Mouse (Mus musculus) layer of hippocampus, adult 18-20 months (tissue): ENCODE data around the gene Kif21a. TPM values are rescaled to one million over a fixed set of nuclear protein-coding genes. Genes with fewer than 3 reads are reported as not detected.

ENCODE experiments used
- DNase-seq, 2 experiments: peaks; one replicate each; pipeline ENCODE4 v3.0.0; 2022; ENCODE audit warnings: low spot score in 2 of 2
- long read RNA-seq: library from polyadenylated mRNA; stranded (forward); transcript quantifications from one replicate; pipeline ENCODE4 v2.0.0, GENCODE M21; 2021
- total RNA-seq, 2 experiments: library from RNA; stranded (reverse); gene quantifications; 2 replicates each; pipeline ENCODE4 v1.2.3; 2021

Kif21a gene
- total RNA-seq, result 100 to 1,000 TPM; 131 to 133 TPM
- long read RNA-seq, full-length matches to known transcripts, result 5 of 43 reads
- long read RNA-seq, partial matches to known transcripts, result 6 of 43 reads
- long read RNA-seq, other reads (novel, unspliced or antisense), result 32 of 43 reads

- peak; percentile 70 to 79 for DNase-seq
Observed at GRCm38 (mm10) chr15:91049496-91050441, at the start of gene Kif21a. Kif21a (minus strand) TSS chr15:91049948.

DNA sequence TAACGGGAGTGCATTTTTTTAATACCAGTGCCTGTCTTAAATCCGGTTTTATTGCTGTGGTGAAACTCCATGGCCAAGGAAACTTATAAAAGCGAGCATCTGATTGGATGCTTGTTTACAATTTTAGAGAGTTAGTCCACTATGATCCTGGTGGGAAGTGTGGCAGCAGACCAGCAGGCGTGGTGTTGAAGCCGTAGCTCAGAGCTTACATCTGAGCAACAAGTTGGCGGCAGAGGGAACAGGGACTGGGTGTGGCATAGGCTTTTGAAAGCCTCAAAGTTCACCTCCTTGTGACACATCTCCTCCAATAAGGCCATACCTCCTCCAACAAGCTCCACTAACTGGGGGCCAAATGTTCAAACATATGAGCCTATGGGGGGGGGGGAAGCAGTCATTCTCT is 46.9 kb upstream of the Kif21a start:
- no peak for DNase-seq

DNA sequence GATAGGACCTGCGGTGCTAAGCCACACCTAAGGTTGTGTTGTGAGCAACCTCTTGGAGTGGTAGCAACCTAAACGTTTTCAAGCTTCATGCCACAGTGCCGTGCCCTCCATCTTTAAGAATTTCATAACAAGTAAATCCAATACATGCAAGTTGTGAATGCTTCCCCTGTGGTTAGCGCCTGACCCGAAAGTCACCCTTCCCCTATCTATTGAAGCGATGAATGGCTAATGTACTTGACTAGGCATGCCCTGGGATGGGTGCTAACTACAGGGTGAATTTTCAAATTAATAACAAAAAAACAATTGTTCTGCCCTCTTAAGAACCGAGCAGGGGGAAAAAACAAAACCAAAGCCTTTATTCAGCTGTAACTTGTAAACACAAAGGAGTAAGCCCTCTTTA is 39.7 kb upstream of the Kif21a start:
- no peak for DNase-seq

- no peak for DNase-seq
Observed at GRCm38 (mm10) chr15:91088071-91088470, 38.3 kb upstream of the Kif21a start.

- DNase-seq, result no peak
Observed at GRCm38 (mm10) chr15:91077457-91078410, 28.0 kb upstream of the Kif21a start.

DNA sequence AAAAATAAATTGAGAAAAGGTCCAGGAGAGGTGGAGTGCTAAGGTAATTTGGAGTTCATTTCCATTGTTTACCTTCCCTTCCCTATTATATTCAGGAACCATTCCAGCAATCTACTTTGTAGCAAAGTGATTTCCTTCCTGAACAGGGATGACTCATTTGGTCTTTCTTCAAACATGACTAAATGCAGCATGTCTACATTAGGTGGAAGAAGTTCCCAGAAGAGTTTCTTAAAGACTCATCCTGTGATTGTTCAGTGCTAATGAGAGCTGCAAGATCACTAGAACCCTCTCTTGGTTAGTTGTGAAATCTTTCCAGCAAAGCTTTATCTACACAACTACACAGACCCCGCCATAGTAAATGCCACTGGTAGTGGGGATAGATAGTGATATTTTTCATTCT is 22.7 kb upstream of the Kif21a start:
- no peak for DNase-seq

DNA sequence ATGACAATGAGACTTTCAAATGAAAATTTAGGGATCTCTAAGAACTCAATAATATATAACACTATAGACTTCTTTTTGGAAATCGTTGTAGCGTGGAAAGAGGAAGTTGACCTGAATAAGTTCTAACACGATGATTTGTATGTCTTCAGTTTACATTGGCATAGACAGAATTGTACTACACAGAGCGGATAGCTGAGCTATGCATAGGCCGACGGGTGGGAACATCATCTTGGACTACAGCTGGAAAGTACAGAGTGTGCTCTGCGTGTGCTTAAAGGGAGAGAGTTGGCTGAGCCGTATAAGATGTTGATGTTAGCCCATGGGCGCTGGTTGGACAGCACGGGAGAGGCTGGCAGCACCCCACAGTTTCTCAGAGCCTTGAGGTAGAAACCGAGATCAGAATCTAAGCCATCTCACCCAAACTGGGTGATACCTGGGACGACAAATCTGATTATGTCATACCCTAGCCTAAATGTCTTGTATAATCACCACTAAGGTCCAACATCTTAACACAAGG is 14.6 kb upstream of the Kif21a start:
- DNase-seq, result no peak

DNA sequence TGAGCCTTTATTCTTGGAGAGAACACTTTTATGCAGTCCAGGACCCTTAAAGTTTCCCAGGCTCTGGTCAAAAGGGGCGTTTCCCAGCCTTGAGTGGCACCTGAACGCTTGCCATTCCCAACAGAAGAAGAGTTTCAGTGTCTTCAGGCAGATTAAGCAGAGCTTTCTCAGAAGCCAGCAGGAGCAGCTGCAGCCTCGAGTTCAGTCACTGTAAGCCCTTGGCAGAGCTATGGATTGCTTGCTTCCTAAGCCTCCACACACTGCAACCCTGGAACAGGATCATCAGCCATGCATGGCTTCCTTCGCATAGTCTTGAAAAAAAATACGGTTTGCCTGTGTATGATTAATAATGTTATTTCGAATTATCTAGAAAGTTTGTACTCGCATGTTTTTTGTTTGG is 14.1 kb upstream of the Kif21a start:
- no peak for DNase-seq

DNA sequence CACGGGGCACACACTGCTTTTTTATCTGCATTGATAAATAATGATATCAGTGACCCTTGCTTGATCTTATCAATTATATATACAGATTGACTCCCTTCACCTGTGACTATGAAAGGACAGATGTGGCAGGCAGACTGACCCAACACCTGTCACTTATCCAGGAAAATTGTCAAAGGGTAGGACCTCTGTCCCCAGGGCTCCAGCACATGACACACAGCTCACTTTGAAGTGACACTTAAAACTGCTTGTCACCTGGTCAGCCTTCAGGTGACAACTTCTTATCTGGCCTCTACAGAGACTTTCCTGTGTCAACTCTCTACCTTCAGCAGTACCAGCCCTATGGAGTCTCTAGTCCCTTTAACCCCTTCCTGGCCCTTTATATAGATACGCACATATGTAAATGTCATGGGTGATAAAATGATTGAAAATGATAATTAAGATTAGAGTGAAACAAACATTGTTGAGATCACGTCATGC is 7.2 kb upstream of the Kif21a start:
- DNase-seq, result no peak

GRCm38 (mm10) chr15:91056176-91056865 is 6.6 kb upstream of the Kif21a start:
- peak in 1 of 2 experiments; percentile 43 for DNase-seq

DNA sequence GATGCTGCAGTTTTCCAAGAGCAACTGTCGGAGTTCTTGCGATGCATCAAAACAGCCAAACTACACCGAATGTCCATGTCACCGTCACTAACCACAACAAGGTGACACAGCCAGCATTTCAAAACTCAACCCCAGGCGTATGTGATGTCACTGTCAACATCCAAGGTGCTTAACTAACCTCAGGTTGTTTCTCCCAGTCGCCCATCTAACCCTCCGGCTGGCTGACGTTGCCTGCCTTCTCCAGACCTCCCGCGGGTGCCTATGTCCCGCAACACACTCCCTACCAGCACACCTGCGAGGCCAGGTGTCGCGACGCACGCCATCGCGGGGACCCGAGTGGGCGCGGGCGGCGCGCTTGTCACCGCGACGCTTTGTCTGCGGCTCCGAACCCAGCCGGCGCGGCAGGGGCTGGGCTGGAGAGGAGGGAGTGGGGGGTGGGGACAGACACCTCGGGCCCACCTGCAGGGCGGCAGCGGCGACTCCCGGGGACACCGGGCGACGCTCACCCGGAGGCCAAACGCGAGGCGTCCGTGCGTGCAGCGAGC is 725 bp downstream of the Kif21a start:
- peak; percentile 17 to 25 for DNase-seq

DNA sequence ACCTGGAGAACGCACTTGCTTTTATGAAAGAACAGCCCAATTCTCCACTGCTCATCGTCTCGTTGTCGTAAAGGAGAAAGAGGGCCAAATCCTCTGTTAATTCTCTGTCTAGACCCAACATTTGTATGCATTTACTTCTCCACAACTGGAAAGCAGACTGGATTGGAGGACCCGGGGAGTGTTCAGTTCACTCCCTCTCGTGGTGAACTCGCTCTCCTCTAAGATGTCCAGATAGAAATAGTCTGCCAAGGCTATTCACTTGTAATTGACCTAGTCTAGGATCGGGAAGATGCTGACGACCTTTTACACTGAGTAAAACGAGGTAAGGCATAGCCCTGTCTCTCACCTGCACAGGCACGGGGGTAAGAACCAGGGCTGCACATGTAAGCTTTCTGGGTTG is 2.1 kb downstream of the Kif21a start:
- peak in 1 of 2 experiments; percentile 25 for DNase-seq

DNA sequence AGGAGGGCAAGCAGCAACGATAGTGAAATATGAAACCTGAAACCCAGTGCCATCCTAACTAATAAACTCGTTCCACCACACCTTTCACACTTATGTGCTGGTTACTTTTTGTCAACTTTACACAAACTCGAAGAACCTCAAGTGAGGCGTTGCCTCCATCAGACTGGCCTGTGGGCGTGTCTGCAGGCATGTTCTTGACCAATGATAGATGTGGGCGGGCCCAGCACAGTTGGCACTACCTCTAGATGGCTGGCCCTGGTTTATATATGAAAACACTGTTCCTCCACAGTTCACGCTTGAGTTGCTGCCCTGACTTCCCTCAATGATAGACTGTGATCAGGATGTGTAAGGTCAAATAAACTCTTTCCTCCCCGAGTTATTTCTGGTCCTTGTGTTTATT is 3.2 kb downstream of the Kif21a start:
- DNase-seq, result no peak

- no peak for DNase-seq
Observed at GRCm38 (mm10) chr15:91043263-91043662, 6.5 kb downstream of the Kif21a start.

DNA sequence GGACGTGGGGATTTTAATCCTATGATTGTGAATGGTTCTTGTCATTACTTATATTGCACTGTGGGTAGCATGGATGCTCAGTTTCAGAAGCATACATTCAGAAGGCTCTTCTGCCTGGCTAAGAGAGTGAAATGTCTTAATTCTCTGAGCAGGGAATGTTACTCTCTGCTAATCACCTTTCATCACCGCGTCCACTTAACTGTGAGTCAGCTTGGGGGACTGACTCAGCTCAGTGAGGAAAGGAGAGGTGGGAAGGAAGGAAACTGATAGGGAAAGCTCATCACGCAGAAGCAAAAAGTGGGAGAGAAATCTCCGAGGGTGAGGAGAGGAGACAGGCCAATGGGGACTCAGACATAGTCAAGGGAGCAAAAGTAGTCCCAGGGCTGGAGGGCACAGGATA is 10.9 kb downstream of the Kif21a start:
- DNase-seq, result no peak

DNA sequence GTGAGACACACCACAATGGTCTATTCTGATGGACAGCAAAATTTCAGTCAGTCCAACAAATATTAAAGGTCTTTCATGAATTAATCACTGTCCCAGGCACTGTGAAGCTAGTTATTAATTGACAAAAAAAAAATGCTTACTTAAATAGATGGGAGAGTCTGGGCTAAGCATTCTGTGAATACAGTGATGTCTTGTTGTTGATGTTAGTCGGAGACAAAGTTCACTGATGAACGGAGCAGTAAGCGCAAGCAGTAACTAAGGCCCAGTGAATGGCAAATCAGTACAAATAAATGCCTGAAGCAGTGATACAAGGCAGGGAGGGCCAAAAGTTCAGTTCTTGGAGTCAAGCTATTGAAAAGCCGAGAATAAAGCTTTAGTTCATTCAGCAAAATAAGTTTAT is 15.7 kb downstream of the Kif21a start:
- DNase-seq, result no peak

DNA sequence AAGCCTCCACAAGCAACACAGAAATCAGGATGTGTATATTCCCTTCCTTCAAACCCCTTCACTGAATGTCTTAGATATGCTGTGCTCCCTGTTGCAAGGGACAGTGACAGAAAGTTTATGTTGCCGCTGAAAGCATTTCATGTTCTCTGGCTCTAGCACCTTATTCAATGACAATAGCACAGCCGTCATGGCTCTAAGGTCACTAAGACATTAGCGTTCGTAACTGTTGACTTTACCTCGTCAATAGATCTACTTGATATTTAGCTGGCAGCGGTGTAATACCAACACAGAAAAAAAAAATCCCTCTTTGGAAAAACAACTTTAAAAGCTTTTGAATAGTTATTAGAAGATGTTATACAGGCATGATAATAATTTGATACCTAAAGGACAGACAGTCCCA is 16.2 kb downstream of the Kif21a start:
- DNase-seq, result no peak

DNA sequence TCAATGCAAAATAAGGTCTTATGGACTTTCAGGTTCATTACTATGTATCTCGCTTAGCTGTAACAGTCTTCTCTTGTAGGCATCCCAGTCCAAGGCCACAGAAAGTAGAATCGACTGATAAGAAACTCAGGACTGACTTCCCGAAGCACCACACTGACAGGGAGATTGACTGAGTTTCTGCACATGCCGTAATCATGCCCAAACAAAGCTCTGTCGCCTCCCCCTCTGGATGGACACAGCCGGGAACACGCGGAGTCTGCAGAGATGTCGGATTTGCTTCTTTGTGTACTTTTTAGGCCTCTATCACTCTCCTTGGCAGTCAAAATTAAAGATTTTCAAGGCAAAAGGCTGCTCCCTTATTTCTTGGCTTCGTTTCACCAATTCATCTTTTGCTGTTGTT is 20.8 kb downstream of the Kif21a start:
- DNase-seq, result no peak

DNA sequence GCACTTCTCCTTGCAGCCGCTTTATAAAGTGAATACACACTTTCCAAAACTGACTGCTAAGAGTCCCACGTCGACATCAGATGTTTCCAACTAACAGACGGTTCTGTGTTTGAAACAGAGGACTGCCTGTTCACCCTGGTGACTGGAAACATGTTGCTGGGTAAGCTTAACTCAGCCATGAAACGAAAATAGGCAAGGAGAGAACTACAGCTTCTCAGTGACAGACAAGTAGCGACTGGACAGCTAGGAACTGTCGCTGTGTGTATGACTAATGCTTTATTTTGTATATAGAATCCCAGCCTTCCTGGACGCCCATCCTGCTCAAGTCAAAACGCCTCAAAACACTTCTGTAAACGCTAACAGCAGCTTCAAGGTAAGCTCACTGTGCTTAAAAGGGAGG is 21.3 kb downstream of the Kif21a start:
- DNase-seq, result peak in 1 of 2 experiments; percentile 64

DNA sequence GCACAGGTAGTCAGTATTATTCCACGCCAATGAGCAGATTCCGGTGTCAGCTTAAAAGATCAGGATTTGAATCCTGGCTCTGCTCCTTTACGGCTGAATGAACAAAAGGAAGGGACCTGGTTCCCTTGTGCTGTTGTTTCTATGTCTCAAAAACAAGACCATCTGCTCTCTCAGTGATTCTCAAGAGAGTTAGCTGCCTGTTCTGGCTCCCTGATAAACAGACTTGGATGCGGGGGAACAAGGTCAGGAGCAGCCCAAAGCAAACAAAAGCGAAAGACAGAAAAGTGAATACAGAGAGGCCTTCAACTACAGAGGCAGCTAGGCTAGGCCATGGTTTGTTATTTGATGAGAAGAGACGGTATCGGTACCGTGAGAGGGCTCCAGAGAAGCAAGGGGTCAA is 27.5 kb downstream of the Kif21a start:
- no peak for DNase-seq

DNA sequence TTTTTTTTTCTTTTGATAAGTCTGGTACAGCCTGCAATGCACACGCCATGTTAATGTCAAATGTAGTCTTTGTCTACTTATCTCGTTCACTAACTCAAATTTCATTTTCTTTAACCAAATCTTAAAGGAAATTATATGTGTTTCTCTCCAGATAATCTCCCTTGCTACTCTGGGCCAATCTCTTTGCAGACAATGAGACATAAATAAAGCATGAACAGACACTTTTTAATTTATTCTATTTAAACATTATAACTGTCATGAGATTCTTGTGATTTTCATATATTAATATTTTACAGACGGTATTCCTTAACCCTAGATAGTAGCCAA is 30.9 kb downstream of the Kif21a start:
- no peak for DNase-seq
